Mouse (Mus musculus): ENCODE results near the gene Cox17.

Gene Cox17

DNA sequence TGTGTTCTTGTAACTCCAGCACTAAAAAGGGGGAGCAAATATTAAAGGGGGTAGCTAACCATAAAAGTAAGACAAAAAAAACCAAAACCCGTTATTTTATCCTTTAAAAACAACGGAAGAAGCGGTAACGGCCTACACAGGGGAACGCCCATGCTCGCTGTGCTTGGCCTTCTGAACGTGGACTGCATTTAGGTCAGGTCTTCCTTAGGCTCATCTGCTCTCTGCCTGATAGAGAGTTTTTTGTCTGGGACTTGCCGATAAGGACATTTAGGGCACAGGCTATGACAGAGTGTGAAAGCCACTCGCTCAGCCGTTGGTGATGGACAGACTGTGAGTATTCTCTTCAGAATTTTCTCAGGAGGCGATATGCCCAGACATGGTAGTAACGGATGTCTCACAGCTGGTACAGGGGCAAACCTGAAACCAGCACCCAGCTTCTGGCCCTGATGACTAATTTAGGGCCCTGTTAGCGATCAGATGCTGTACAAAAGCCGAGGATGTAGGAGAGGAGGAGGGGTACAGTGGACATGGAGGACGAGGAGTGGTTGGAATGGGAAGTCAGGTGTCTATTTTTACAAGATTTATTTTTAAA lies 25.0 kb downstream of the Cox17 start:
- no peak for DNase-seq (ENCODE audit: low read depth, low spot score)

DNA sequence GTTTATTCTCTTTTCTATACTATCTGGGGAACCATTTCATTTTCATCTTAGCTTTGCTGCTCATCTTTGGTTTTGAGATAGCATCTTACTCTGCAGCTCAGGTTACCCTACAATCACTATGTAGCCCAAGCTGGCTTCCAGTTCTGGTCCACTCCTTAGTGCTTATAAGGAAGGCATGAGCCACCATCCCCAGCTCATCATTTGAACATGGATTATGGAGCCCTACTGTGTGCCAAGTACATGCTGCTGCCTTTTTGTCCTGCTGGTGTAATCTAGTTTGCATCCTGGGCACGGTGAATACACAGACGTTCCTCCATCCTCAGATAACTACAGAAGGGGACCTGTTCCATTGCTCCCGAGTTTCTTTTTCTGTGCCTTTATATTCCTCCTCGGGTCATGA lies 26.1 kb downstream of the Cox17 start:
- DNase-seq (ENCODE audit: low read depth, low spot score): no peak

DNA sequence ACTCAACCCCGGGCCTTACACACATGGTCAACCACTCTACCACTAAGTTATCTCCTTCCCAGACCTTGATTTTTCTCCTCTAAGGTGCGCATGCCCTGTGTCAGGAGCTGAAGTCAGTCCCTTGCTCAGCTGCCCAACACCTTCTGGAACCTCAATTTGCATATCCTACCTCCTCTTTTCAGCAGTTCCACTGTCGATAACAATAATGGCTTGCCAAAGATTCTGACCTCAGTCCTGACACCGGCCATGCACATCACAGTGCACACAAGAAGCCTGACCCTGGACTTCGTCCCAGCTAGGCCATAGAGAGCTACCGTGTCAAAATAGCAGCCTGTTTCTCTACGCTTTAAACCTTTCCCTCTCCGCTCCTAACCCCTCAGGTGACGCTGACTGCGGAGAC lies 26.6 kb downstream of the Cox17 start:
- DNase-seq (ENCODE audit: low read depth, low spot score): no peak

DNA sequence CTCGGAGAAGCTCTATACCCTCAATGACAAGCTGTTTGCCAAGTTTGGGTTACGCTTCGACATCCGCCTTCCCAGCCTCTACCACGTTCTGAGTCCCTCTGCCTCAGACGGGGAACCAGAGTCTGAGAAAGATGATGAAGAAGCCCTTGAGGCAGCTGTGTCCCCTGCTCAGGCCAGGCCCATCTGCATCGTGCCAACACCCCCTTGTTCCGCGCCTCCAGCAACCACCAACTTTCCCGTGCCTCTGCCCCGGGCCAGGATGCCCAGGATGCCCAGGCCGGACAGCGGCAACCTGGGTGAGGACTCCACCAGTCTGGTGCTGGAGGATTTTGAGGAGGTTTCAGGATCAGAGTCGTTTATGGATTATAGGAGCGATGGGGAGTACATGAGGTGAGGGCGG lies 27.1 kb downstream of the Cox17 start:
- no peak for DNase-seq (ENCODE audit: low read depth, low spot score)

DNA sequence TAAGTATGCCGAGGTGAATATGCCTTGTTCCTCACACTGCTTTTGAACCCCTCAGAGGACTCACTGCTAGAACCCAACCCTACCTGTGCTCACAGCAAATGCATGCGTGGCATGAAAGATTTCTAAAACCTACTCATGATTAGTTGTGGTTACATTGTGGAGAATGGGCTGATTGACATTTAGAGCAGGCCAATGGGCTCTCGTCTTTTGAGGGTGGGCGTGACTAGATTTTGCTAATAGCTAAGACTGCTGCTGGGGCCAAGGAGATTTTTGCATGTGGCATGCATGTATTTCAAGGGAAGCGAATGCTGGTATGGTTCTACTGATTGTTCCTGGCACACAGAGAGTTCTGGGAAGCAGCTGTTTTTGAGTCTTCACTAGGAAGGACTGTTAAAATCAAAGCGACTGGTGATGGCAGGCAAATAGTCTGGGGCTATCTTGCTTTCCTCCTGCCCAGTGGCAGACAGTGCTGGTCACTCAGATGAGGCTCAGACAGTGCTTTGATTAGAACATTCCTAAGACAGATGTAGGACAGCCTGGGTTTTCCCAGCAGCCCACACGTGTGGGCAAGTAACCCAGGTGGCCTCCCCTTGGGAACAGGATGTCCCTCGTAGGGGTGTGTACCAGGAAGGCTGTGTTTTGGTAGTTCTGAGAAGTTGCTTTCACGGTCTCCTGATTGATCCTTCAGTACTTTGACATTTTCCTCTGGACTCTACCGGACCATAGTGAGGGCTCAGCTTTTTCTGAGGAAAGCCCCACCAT lies 27.8 kb downstream of the Cox17 start:
- peak; percentile 62 for DNase-seq (ENCODE audit: low read depth, low spot score)

DNA sequence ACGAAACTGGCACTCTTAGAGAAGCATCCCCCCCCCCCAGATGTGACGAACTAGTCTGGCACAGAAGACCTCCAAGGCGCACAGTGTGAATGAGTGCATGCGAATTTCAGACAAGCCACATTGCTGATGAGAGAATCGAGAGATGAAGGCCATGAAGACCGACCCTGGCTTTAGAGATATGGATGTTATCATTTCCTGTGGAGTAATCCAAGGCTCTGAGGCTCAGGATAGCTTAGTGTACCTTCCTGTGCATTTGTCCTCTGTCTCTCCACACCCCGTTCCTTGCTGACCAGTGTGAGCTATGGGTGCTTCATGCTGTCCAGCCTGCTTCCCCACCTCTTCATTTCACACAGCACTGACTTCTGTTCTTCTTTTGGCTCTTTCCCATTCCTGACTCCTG lies 28.4 kb downstream of the Cox17 start:
- no peak for DNase-seq (ENCODE audit: low read depth, low spot score)

DNA sequence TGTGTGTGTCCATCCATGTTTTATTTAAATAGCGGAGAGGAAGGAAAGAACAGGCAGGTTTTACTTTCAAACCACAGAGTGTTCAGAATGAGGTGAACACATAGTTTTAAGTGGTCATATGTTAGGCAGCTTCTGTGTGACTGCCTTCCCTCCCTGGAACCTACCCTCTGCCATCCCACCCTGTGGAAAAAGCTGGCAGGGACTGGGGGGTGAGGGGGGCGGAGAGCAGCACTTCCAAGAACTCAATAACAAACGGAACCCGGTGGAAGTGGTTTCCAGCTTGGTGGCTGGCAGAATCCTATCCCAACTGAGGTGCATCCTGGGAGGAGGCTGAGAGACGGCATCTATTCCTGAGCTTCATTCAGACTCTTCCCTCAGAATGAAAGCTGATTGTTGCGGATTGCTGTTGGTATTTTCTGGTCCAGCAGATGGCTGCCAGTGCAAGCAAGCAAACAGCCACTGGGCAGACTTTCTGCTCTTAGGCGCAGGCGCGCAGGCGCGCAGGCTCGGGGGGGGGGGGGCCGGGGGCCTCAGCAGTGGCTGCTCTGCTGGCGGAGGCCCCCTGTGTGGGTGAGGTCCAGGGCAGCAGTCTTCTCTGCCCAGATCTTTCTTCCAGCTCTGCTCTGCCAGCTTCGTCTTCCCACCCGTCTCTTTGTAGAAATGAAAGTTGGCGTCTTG lies 29.5 kb downstream of the Cox17 start:
- DNase-seq (ENCODE audit: low read depth, low spot score): peak; percentile 74

DNA sequence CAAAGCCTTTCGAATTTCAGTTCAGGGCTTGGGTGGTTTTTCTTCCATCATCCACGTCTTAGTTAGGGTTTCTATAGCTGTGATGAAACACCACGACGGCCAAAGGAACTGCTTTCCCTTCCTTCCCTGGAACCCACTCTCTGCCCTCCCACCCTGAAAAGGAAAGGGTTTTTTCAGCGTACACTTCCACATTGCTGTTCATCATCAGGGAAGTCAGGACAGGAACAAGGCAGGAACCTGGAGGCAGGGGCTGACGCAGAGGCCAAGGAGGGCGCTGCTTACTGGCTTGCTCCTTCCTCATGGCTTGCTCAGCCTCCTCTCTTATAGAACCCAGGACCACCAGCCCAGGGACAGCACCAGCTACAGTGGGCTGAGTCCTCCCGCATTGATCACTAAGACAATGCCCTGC lies 30.1 kb downstream of the Cox17 start:
- DNase-seq (ENCODE audit: low read depth, low spot score): no peak

DNA sequence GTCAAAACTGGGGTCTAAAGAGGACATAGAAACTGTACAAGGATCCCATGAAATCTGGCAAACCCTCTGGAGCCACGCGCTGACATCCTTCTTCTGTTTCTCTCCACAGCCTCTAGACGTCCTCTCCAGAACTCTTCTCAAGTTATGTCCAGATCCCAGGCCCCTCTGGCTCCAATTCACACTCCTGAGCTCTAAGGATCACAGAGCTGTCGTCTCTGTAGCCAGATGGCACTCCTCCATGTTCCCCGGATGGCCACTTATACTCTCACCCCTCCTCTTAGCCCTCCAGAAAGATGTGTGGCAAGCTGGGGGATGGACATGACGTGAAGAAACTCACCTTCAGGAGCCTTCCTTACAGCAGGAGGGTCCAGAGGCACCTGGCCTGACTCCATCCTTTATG lies 30.8 kb downstream of the Cox17 start:
- no peak for DNase-seq (ENCODE audit: low read depth, low spot score)

DNA sequence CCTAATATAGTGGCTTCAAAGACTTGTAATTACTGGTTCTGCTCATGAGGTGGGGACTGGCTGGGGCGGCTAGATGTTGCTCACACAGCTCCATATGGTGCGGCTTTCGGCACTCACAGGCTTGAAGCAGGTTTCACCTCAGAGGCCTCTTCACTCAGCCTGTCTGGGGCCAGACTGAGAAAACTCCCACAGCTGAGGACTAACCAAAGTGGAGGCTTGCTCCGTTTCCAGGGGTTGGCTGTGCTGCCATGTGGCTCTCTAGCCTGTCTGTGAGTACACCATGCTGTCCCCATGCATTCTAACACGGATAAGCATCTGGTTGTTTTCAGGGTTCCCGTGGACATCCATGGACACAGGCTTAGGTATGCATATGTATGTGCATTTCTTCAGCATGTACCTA lies 31.8 kb downstream of the Cox17 start:
- no peak for DNase-seq (ENCODE audit: low read depth, low spot score)

DNA sequence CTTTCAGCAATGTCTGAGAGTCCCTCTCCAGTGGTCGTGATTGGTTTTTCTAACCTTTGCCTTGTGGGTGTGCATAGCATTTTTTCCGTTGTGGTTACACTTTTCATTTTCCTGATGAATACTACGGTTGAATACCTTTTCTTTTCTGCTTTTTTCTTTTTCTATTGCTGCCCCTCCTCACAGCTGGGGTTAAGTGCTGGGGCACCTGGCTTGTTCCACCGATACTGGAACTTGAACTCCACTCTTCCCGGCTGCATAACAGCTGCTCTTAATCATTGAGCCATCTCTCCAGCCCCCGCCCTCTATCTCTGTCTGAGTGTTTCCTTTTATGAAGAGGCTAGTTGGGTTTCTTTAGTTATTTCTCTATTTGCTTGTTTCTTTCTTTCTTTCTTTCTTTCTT lies 32.3 kb downstream of the Cox17 start:
- no peak for DNase-seq (ENCODE audit: low read depth, low spot score)

DNA sequence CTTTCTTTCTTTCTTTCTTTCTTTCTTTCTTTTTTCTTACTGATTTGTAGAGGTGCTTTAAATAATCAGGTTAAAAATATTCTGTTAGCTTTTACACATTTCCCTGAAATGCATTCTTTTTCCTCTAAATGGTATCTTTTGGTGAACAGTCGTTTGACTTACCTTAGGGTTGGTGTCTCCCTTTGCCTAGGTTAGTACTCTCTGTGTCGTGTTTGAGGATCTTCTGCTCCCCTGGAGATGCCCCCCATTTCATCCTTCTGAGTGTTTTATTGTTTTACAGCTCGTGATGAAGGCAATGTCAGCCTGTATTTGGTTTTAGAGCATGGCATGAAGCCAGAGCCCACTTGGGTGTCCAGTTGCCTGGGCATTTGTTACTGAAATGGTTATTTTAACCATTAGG lies 32.7 kb downstream of the Cox17 start:
- no peak for DNase-seq (ENCODE audit: low read depth, low spot score)

DNA sequence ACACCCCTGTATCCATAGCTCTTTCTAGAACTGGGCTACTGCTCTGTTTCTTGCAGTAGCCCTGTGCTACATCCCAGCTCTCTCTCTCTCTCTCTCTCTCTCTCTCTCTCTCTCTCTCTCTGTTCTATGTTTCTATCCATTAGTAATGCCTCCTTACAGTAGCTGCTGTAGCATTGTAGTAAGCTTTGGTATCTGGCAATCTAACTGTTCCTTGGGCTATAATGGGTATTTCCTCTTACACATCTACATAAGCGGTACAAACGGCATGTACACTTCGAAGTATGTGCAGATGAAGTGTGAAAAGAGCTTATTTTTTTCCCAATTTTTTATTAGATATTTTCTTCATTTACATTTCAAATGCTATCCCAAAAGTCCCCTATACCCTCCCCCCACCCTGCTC lies 33.1 kb downstream of the Cox17 start:
- DNase-seq (ENCODE audit: low read depth, low spot score): no peak

DNA sequence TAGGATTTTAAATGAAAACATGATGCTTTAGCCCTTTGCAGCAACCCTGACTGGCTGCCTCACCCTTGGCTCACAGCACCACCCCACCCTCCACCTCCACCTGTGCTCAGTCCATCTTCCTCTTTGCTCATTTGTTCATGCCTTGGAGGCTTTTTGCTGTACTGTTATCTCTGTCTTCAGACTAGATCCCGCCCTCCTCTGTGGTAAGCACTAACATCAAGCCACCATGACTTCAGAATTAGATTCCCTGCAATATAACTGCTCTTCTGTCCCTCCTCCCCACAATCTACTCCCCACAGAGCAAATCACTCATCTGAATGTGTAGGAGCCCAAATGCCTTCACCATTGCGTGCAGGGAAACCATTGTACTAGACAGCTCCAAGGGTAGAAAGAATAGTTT lies 36.9 kb downstream of the Cox17 start:
- no peak for DNase-seq (ENCODE audit: low read depth, low spot score)

DNA sequence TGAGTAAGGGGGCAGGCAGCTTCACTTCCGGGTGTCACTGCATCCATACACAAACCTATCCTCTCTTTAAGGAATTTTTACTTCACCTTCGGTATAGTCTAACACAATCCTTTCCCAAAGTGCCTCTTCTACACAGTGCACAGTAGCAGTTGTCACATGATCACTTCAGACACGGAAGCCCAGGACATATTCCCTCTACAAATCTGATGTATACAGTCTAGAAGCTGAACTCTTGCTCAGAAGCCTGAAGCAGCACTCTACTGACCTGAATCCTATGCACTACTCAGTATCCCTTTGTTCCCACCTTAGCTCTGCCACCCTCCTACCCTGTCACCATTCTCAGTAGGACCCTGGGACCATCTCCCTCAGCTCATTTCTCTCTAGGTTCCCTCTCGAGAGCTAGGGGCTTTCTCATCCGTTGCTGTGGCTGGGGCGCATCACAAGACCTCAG lies 38.4 kb downstream of the Cox17 start:
- no peak for DNase-seq (ENCODE audit: low read depth, low spot score)

DNA sequence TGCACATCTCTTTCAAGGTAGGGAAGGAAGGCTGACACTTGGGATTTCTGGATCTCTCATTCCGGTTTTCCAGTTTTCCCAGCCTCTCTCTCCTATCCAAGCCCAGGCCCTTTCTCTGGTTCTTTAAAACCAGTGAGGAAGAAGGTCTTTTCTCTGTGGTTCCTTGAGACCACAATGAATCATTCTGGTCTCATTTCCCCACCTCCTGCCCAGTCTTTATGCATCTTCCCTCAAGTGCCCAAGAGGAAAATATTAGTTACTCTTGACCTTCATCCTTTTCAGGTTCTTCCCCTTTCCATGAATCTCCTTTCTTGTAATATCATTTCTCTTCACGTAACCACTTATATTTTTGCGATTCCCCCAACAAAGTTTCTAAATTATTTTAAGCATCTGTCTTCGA lies 38.9 kb downstream of the Cox17 start:
- no peak for DNase-seq (ENCODE audit: low read depth, low spot score)

DNA sequence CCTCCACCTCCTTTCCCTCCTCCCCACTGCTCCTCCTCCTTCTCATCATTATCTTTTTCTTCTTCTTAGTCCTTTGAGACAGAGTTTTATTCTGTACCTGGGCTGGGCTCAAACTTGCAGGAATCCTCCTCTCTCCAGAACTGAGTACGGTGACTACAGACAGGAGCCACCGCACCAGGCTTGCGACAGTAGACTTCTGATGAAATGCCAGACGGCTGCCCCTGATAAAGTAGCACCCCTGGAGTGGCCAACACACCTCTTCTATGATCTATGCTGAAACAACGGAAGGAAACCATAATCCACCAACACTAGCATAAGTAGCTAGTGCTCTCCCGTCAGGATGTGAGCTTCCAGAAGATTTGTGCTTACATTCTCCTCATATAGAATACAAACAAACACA lies 40.6 kb downstream of the Cox17 start:
- no peak for DNase-seq (ENCODE audit: low read depth, low spot score)

DNA sequence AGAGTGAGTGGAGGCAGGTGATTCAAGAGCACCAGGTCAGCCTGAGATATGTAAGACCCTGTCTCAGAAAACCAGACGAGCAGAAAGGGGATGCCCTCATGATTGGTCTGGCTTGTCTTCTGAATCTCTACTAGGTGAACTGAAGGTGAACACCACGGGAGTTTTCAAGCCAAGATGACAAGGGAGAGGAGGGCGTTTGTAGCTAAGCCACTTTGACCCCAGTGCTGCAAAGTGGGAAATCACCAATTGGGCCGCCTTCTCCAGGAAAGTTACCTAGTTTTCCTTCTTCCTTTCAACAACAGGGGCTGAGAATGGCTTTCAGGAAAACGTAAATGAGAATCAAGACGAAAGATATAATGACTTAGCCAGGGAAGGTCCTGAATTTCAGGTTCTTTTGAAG lies 42.0 kb downstream of the Cox17 start:
- no peak for DNase-seq (ENCODE audit: low read depth, low spot score)

DNA sequence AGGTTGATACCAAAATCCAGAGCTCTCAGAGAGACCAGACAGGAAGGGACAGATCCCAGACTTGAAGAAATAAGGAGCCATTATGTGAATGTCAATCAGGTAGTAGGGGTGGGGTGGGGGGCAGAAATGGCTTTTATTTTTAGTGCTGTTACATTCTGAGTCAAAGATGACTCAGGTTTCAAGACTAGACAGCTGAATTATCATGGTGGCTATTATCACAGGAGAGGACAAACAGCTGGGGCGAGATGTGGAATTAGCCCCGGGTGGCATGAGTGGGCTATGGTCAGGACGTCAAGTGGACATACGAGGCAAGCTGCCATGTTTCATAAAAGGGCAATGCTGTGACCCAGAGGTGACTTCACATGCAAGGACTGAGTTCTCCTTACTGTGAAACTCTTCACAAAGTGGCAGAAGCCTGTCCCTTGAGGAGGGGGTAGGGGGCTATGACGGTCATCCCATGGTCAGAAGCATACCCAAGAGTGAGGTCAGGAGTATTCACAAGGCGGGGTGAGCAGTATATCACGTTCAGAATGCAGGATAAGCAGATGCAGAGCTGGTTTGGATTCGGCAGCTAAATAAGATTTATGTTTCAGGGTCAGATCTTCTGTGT lies 42.6 kb downstream of the Cox17 start:
- no peak for DNase-seq (ENCODE audit: low read depth, low spot score)

DNA sequence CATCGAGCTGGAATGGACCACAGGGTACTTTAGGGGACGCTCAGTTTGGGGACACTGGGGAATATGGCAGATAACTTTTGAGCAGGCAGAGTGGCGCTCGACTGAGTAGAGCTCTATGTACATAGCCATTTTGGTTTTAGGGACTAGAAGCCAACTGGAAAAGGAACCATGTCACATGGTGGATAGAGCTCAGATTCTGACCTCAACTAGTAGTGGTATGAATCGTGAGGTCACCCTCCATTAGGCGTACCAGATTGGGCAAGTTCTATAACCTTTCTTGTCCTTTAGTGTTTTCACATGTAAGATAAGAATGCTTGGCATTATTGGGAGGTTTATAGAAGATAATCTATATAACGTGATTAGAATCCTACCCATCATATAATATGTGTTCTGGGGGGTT lies 43.5 kb downstream of the Cox17 start:
- no peak for DNase-seq (ENCODE audit: low read depth, low spot score)

DNA sequence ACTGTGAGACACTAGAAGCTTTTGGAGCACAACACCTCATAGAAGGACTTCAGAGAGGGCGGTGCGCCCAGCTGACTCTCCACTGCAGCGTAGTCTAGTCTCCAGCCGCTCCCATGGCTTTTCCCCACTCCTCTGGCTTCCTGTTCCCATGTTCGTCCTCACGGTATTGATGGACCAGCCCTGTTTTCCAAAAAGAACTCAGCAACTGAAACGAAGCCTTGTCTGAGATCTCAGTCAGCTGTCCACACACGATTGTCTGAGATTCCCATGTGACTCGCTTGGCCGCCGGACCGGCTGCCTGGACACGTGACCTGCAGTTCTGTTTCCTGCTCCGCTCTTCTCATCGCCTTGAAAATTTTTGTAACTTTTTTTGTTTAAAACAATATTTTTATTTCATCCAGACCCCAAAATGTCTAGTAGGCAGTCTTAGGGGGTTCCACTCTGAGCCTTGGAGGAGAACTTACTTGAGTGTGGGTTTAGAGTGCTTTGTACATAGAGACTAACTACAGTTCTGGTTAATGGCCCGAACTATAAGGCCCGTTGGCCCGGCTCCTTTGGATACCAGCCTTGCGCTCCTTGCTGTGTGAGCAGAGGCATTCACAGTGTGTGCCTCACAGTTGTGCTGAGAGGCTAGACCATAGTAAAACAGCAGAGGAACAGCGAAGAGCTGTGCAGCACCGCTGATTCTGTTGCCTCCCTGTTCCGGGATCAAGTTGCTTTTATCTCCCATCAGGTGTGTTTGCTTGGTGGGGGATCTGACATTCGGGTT lies 45.5 kb downstream of the Cox17 start:
- no peak for DNase-seq (ENCODE audit: low read depth, low spot score)

DNA sequence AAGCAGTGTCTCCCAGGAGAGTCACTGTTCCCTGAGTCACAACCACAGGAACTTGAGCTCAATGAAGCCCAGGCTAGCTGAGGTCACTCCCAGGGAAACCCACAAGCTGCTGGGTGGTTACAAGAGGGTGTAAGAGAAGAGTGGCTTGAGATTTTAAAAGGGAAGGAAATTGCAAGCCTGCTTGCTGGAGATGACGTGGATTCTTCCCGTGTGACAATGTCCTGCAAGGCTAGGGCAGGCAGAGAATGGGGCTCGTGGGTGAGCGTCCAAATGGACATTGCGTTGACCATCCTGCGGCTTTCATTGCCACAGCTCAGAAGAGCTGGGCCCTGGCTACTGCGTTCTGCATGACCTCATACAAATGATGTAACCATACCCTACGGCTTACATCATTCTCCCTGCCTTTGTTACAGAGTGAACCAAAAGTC lies 47.4 kb downstream of the Cox17 start:
- no peak for DNase-seq (ENCODE audit: low read depth, low spot score)

Measured in CD4-positive, CD25-positive, alpha-beta regulatory T cell, adult 2 months (primary cell).